Mouse (Mus musculus): ENCODE results near the gene Hspa1l.
"Not testable (repeated sequence)": the region's sequence is repeated elsewhere in the genome, so short reads cannot be mapped to it uniquely, and the experiment has no call there.

Gene Hspa1l

DNA sequence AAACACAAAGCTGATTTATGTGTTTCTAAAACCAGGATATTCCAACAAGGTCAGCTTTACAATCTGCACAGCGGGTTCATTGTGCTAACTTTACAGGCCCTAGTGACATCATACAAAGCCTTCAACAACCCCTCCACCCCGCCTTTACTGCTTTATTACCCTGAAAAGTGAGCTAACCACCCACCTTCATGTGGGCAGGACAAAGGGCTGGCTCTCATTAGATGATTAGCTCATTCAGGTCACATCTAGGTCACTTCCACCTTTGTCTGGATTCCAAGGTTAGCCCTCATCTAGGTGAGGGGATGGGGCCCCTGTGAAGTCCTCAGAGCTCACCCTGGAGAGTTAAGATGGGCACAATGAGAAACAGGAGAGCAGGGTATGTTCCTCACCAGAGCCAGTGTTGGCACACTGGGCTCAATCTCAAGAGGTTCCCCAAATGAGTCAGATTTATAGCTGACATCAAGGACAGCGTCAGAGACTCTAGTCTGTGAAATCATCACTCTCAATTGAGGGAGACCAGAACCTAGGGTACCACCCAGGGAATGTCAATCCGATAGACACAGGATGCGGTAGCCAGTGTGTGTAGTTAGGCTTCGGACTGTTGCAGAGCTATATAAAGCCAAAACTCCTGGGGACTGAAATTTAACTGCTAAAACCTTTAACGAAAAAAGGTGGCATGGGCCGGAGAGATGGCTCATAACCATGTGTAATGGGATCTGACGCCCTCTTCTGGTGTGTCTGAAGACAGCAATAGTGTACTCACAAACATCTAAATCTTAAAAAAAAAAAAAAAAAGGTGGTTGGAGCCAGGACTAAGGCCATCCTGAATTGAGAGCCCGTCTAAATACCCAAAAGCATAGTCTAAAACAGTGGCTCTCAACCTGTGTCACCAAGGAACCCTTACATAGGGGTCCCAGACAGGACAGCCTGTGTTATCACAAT is 21.7 kb upstream of the Hspa1l start:
- no peak for DNase-seq (ENCODE audit: low read depth, low spot score)

DNA sequence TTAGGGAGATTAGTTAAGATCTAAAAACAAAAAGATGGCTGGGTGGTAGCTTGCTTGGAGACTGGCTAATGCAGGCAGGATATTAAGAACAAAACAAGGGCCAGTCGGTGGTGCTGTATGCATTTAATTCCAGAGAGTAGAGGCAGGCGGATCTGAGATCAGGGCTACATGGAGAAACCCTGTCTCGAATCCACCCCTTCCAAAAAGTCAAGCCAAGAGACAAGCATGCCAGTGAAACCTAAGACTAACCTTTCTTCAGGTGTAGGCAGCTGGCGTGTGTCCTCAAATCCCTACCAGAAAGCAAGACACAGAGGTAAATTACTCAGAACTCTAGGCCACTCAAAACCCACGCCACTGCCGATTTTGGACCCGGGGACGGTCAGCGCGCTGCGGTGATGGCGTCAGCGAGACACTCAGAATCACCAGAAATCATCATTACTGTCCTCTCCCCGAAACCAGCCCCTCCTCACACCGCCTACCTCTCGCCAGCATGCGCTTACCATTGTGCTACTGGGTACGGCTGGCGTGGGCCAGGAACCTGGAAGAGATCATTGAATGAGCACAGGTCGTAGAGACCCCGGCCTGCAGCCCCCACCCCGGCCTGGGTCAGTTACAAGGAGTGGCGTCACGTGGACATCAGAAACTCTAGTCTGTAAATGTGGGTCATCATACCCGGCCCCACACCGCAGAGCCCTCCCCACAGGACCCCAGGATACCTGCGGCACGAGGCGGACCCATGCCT is 20.7 kb upstream of the Hspa1l start:
- no peak for DNase-seq (ENCODE audit: low read depth, low spot score)

GRCm38 (mm10) chr17:34952378-34953040 is 20.0 kb upstream of the Hspa1l start:
- DNase-seq (ENCODE audit: low read depth, low spot score) = peak; percentile 85

- DNase-seq (ENCODE audit: low read depth, low spot score) = no peak
Measured at GRCm38 (mm10) chr17:34953258-34953657, 19.2 kb upstream of the Hspa1l start.

- no peak for DNase-seq (ENCODE audit: low read depth, low spot score)
Measured at GRCm38 (mm10) chr17:34953904-34954303, 18.6 kb upstream of the Hspa1l start.

- no peak for DNase-seq (ENCODE audit: low read depth, low spot score)
Measured at GRCm38 (mm10) chr17:34954831-34955230, 17.7 kb upstream of the Hspa1l start.

- DNase-seq (ENCODE audit: low read depth, low spot score) = no peak
Measured at GRCm38 (mm10) chr17:34955884-34956283, 16.6 kb upstream of the Hspa1l start.

DNA sequence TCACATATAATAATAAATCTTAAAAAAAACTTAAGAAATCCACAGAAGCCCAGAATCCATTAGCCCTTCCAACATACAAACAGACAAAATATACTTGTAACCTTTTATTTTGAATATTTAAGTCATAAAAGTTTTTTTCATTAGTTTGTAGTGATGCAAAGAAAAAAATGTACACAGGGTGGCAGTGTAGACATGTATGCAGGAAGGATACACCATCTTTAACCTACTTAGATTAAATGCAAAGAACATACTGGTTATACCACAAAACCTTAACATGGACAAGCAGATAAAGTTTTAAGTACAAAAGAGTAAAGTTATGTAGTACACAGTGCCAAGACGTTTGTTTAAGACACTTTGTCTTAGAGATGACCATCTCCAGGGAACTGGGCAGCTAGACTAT is 16.2 kb upstream of the Hspa1l start:
- no peak for DNase-seq (ENCODE audit: low read depth, low spot score)

- not testable (repeated sequence) for DNase-seq (ENCODE audit: low read depth, low spot score)
Measured at GRCm38 (mm10) chr17:34957291-34957690, 15.2 kb upstream of the Hspa1l start.

GRCm38 (mm10) chr17:34957966-34958365 is 14.5 kb upstream of the Hspa1l start:
- not testable (repeated sequence) for DNase-seq (ENCODE audit: low read depth, low spot score)

DNA sequence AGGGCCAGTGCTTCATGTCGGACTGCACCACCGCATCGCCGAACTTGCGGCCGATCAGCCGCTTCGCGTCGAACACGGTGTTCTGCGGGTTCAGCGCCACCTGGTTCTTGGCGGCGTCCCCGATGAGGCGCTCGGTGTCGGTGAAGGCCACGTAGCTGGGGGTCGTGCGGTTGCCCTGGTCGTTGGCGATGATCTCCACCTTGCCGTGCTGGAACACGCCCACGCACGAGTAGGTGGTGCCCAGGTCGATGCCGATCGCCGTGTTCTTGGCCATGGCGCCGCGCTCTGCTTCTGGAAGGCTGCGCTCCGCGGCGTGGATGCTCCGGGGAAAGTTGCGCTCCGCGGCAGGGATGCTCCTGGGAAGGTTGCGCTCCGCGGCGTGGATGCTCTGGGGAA is 13.8 kb upstream of the Hspa1l start:
- DNase-seq (ENCODE audit: low read depth, low spot score) = not testable (repeated sequence)

GRCm38 (mm10) chr17:34959130-34959778 is 13.2 kb upstream of the Hspa1l start, which contains the start of gene Hspa1b:
Hspa1b (minus strand) TSS chr17:34959238.
- peak; percentile 76 for DNase-seq (ENCODE audit: low read depth, low spot score)

DNA sequence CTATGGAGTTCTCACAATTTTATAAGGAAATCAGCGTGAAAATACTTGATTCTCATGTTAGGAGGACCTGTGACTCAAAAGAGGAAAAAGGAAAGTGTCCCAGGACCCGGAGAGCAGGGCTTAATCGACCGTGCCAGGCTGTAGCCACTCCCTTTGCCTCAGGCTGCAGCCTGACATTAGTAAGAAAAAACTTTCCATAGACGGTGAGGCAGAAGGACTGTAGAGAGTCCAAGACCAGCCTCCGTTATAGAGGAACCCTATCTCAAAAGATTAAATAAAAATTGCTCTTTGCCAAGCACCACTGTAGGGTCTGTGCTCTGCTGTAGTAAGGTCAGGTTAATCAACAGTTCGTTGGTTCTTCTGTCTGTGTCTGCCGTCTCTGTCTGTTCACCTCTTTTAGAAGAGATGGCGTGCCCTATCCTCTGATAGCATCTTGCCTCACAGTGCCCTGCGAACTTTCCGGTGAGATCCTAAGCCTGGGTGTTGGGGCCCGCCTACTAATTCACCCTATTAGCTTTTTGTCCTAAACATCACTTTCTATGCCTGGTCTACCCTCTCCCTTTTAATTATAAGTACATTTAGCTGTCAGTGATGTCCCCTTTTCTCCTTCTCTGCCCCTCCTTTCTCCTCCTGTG is 12.5 kb upstream of the Hspa1l start:
- no peak for DNase-seq (ENCODE audit: low read depth, low spot score)

- DNase-seq (ENCODE audit: low read depth, low spot score) = no peak
Measured at GRCm38 (mm10) chr17:34960702-34961493, 11.6 kb upstream of the Hspa1l start.

- no peak for DNase-seq (ENCODE audit: low read depth, low spot score)
Measured at GRCm38 (mm10) chr17:34962125-34962524, 10.4 kb upstream of the Hspa1l start.

GRCm38 (mm10) chr17:34962841-34963240 is 9.7 kb upstream of the Hspa1l start:
- no peak for DNase-seq (ENCODE audit: low read depth, low spot score)

GRCm38 (mm10) chr17:34964640-34965049 is 7.9 kb upstream of the Hspa1l start:
- DNase-seq (ENCODE audit: low read depth, low spot score) = no peak

- no peak for DNase-seq (ENCODE audit: low read depth, low spot score)
Measured at GRCm38 (mm10) chr17:34965627-34966026, 6.9 kb upstream of the Hspa1l start.

DNA sequence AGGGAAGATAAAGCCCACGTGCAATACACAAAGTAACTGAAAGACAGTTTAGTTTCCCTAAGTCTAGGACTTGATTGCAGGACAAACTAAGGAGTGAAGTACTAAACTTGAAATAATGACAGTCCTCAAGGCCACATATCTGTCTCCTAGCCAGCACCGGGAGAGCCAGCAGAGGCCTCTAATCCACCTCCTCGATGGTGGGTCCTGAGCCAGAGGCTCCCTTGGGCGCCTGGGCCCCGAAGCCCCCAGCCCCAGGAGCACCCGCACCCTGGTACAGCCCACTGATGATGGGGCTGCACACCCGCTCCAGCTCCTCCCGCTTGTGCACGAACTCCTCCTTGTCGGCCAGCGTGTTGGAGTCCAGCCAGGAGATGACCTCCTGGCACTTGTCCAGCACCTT is 2.7 kb upstream of the Hspa1l start, which contains the start of gene Gm20481:
Gene Gm20481 (plus strand): TSS at position 91 of the 400 bp plus-strand sequence.
- DNase-seq (ENCODE audit: low read depth, low spot score) = not testable (repeated sequence)

- DNase-seq (ENCODE audit: low read depth, low spot score) = not testable (repeated sequence)
Measured at GRCm38 (mm10) chr17:34970850-34971249, 1.7 kb upstream of the Hspa1l start.
